Mouse (Mus musculus): Measurements from ENCODE around the gene Plscr3.

GRCm38 (mm10) chr11:69854680-69855079 lies 8.5 kb downstream of the Plscr3 start:
- TF ChIP-seq CTCF (IDR thresholded peaks at IDR 0.05; ENCODE audit: low read depth) (no peak), EP300 (IDR thresholded peaks at IDR 0.05; ENCODE audit: low read depth) (no peak)
